Mouse (Mus musculus) layer of hippocampus, adult 2 months (tissue): ENCODE measurements at regions not wholly inside any gene's neighbourhood (a gene's known extent, or its start where the extent isn't known, plus 50 kb on each side); places are given as distances from the start of the nearest gene placed in this dataset.
A peak's percentile ranks its signal among the peaks of the same experiment; 100 is the strongest.

Source experiments
- DNase-seq, 2 experiments: peaks; one replicate each; pipeline ENCODE4 v3.0.0; 2022; ENCODE audit warnings: low spot score in 2 of 2
- H3K27ac ChIP-seq: fragments of 200-600 bp; 2 replicates; pipeline ENCODE4 v1.8.1; 2022
- H3K4me3 ChIP-seq: fragments of 200-600 bp; 2 replicates; pipeline ENCODE4 v1.8.1; 2022; ENCODE audit warnings: mild to moderate bottlenecking
- CTCF ChIP-seq: fragments of 200-600 bp; conservative IDR thresholded peaks from 2 replicates; pipeline ENCODE4 v1.8.1; 2022; ENCODE audit warnings: antibody characterized with exemption, mild to moderate bottlenecking, moderate library complexity

DNA sequence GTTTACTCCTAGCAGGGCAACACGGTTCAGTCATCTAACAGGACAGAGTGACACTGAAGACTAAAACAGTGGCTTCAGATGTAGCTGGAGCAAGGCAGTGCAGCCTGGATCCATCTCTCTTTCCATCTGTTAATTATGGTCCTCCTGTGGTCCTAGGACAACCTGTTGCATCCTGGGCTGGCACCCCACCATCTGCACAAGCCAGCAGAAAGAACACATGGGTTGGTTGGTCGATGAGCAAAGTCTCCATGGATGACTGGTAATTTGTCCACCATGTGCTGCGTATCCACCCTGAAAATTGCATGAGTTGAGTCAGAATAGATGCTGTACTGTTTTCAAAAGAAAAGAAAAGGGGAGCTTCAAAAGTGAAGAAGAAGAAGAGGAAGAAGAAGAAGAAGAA is 138.4 kb upstream of the Tox3 start:
- DNase-seq: no peak
- TF ChIP-seq CTCF: no peak
- H3K4me3 ChIP-seq: no peak overlapping the region

DNA sequence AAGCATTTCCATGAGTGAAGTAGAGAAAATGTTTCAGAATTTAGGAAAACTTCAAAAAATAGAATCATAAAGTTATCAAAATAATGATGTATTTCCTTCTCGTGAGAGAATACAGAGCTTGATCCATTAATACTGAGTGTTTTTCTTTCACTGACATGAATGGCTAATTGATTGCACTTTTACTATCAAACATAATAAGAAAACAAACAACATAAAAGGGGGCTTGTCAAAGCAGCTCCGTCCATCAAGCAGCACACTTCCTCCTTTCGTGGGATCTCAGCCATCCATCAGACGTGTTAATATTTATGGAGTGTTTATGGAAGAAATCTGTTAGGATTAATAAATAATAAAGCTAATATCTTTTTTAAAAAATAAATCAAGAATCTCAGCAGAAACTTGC is 130.0 kb upstream of the Tox3 start:
- no peak for TF ChIP-seq CTCF
- DNase-seq: no peak
- H3K4me3 ChIP-seq: no peak overlapping the region
- H3K27ac ChIP-seq: no peak overlapping the region

More for the DNA sequence above, 138.4 kb upstream of the Tox3 start:
- H3K27ac ChIP-seq: no peak overlapping the region

DNA sequence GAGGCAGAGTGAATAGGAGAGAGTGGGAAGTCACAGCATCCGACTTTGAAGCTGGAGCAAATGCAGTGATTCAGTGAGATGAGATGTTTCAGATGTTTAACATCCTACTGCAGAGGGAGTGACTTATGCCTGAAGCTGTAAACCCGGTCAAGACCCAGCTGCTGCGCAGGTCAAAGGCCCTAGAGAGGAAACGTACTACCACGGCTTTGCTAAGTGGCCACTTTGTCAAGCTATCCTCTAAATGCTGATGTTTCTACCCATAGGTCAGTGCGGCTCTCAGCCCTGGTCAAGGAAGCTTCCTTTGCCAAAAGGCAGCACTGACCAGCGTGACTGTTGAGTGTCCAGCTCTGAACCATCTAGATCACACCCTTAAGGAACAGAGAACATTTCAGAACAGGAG is 125.9 kb upstream of the Tox3 start:
- TF ChIP-seq CTCF: no peak
- Histone ChIP-seq H3K4me3 (no peak overlapping the region), H3K27ac (no peak overlapping the region)
- no peak for DNase-seq

DNA sequence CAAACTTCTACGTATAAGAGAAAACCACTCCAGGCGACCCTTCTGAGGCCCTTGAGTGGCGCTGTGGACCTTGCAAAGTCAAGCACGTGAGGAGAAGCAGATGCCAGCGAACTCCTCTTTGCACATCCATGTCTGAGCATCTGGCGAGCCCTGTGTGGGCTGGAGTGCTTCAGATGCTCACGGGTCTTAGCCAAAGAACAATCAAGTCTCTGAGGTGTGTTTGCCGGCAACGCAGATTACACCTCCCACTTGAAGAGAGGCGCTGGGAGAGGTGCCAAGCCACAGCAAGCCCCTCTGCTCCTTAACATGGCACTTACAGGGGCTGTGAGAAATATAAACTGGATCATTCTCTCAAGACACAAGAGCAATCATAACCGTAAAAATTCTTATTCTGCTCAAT is 122.7 kb upstream of the Tox3 start:
- TF ChIP-seq CTCF: no peak
- Histone ChIP-seq H3K4me3 (no peak overlapping the region), H3K27ac (no peak overlapping the region)
- no peak for DNase-seq

DNA sequence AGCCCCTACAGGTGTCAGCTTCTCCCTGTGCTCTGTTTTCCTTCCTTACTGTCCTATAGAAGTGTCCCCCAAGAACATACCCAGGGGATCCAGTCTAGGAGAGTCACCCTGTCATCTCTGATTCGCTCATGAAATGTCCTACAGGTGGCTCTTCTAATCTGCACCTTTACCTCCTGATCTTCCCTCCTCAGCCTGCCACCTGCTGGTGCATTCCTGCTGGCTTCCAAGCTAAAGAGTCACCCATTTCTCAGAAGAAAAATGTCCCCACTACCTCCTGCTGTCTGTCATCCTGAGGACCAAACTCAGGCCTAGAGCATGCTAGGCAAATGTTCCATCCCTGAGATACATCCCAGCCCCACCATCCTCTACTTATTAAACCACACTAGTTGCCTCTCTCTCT is 115.6 kb upstream of the Tox3 start:
- peak; percentile 63 for TF ChIP-seq CTCF
- Histone ChIP-seq H3K27ac (no peak overlapping the region), H3K4me3 (no peak overlapping the region)
- no peak for DNase-seq

DNA sequence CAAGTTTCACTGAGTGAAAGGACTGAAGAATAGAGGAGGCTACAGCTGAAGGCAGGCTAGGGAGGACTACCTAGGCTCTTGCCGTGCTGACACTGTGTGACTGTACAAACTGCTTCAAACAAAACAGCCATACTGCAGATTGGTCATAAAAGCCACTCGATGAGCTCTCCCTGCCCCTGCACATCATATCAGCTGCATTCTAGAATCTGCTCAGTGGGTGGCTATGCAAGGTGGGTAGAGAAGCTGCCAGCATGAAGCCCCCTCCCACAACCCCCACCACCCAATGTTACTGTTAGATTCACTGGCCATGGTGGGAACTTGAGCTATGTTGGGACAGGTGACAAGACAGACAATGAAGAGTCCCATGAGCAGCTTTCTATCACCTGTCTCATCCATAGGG is 107.2 kb upstream of the Tox3 start:
- peak overlapping the region; percentile 78 for H3K27ac ChIP-seq
- TF ChIP-seq CTCF: no peak

DNA sequence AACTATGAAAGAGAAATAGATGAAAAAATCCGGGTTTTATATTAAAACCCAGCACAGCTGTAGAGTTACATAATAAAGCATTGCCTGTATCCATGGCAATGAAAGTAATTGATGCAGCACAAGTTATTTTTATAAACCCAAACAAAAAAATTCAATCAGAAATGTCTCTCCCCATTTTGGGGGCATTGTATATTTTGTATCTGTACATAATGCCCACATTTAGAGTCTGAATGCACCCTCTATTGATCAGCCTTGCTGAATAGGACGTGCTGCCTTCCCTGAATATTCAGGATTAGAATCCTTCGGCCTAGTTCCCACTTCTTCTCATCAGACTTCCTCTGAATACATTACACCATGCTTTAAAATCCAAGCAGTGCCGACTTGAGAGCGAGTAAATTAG is 106.0 kb upstream of the Tox3 start:
- Histone ChIP-seq H3K27ac (peak overlapping the region; percentile 94), H3K4me3 (no peak overlapping the region)
- DNase-seq: peak in 1 of 2 experiments; percentile 54
- TF ChIP-seq CTCF: no peak

More for the DNA sequence above, 107.2 kb upstream of the Tox3 start:
- H3K4me3 ChIP-seq: no peak overlapping the region
- DNase-seq: no peak

DNA sequence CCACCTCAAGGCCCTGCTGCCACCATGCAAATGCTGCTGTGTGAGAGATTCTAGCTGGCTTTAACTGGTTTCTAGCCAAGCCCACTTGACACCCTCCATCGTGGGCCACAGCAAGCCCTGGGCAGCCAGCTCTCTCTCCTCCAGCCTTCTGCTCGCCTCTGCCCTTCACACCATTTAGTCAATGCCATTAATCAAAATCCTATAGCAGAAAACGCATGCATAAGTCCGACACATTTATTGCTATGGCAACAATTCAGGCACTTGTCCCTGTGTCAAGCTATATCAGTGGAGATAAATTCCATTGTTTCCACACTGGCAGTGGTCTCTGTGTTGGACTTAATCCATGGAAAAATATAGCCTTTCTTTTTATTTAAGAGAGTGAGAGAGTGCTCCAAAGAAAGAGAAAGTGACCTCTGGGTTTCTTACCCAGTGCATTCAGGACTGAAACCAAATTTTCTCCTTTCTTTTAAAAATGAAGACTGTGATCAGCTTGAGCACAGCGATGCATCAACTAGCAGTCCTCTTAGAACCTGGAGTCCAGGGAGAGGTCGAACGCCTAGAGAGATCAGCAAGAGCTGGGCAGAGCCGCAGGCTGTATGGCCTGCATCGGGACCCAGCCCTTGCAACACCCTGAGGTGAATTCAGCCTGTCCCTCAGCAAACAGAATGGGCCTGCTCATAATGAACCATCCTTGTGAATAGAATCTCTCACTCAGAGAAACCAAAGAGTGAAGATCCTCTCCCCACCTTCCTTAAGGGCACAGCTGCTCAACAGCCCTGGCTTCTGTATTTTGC is 93.1 kb upstream of the Tox3 start:
- no peak for TF ChIP-seq CTCF
- H3K27ac ChIP-seq: no peak overlapping the region
- DNase-seq: no peak
- no peak overlapping the region for H3K4me3 ChIP-seq

DNA sequence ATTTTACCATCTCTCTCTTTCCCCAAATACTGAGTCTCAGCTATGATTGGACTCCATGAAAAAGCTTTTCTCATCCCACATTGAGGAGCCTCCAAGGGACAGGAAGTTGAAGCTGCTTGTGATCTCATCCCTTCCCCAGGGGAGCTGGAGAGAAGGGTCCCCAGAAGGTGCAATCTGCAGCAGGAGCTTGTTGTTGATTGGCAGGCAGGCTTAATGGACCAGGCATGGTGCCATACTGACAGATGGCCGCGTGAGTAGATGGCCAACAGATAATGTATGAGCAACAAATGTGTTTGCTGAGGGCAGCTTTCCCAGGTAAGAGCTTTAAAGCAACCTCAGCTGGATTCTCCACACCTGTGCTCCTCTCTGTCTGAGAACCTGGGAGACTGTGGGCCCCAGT is 65.9 kb upstream of the Tox3 start:
- TF ChIP-seq CTCF: no peak
- DNase-seq: no peak
- Histone ChIP-seq H3K4me3 (no peak overlapping the region), H3K27ac (no peak overlapping the region)
